Mouse (Mus musculus): Measurements from ENCODE around the gene Kcna1.

Kcna1 gene

DNA sequence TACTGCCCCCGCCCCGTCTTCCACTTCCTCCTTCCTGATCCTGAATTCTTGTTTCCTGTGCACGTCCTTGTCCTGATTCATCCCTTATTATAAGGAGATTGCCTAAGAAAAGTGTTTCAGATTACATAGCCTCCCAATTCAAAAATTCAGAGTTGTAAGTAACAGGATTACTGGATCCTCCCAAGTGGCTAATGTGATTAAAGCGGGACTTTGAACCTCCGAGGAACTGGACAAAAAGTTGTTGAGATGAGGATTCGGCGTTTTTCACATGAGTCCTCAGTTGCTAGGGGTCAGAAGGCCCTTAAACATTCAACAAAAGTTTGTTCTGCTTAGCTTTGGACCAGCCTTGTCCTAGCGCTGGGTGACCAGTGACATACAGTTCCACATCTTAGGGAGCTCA, at the start of gene Kcna1:
Kcna1 (minus strand) TSS at position 4 of the 400 bp plus-strand sequence.
- no peak for DNase-seq

DNA sequence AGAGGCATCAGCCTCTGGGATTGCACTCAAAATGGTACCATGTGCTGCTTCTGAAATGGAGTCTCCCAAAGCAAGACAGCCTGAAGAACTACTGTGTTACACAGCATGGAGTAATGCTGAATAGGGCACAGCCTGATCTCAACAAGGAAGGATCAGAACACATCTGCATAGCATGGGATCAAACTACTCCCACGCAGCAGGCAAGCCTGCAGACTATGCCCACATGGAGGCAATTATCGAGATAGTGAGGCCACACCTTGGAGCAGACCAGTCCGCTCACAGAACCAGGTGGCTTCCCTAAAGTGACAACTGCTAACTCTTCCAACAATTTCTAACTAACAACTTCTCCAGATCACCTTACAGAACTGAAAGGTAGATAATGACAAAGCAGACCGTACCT, 40.9 kb upstream of the Kcna1 start:
- DNase-seq: no peak

DNA sequence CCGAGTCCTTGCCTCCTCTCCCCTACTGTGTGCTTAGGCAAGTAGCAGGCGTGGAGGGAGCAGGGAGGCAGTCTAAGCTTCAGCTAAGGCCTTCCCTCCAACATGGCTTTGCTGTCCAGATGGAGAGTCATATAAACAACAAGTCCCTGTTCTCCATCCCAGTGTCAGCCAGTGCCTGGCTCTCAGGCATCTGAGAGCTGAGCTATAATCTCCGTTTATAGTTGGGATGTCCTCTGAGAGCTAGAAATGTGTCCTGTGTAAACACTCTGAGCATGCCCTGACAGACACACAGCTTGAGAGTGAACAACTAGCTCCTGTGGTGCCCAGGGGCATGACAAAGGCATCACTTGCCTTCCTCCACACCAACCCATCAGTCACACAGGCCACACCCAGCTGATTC, 39.0 kb upstream of the Kcna1 start:
- DNase-seq: no peak

- no peak for DNase-seq
Measured at GRCm38 (mm10) chr6:126678961-126679360, 32.8 kb upstream of the Kcna1 start.

DNA sequence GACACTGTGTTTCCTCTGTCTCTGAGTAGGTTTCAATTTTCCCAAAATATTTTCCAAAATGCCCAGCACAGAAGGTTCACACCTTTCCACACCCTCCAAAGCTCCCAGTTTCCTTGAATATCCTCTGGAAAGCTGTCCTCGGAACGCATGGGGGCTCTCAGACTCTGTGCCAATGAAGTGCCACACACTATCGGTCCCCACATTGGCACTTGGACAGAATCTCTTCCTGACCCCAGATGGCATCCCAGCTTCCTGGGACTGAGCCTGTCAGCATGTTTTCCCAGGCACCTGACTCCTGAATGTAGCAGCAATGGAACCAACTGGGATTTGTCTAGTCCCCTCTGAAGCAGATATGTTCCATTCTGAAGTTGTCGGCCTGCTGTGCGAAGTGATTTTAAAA, 20.8 kb upstream of the Kcna1 start:
- DNase-seq: no peak

GRCm38 (mm10) chr6:126666091-126666490, 19.9 kb upstream of the Kcna1 start:
- no peak for DNase-seq

- no peak for DNase-seq
Measured at GRCm38 (mm10) chr6:126664569-126664968, 18.4 kb upstream of the Kcna1 start.

DNA sequence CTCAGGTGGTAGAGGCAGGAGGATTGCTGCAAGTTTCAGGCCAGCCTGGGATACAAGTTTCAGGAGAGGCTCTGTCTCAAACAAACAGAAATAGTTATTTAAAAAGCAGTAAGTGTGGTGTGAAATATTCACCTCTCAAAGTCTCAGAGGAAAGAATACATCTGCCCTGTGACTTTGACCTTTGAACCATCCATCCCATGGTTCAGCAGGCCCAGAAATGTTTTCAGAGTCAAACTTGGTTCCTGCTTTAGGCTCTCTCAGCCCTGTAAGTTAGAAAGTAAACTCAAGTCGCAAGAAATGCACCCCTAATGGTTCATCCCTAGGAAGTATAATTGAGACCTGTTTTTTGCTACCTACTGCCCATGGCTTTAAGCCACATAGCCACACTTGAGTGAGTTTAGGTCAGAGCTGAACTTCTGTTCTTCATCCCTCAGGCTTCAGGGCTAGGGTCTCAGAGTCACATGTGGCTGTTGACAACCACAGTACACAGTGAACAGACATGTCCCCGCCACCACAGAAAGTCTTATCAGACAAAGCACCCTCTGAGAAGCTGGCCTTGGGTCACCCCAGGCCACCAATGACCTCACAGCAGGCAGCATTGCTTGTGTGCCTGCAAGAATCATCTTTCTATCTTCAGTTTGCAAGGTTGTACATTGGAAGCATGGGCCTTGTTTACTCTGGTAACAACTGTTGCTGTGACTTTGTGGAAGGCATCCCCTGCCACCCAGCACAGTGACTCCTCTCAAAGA, 11.6 kb upstream of the Kcna1 start:
- no peak for DNase-seq

DNA sequence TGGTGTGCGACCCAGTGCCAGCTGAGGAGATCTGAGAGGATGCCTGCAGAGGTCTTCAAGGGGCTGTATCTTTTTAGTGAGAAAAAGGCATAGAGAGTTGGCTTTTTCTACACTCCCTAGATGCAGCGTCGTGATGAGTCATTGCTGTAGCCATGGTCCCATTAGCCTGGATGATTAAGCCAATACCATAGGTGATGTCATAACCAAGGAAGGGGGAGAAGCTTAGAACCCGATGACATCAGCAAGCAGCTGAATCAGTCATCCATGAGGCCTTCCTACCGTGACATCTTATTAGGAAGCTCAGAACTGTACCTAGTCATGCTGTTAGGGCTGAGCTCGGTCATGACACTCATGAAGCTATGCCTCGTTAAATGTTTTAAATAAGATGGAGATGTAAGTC, 7.4 kb upstream of the Kcna1 start:
- DNase-seq: no peak

- no peak for DNase-seq
Measured at GRCm38 (mm10) chr6:126645644-126646358, 383 bp downstream of the Kcna1 start.

DNA sequence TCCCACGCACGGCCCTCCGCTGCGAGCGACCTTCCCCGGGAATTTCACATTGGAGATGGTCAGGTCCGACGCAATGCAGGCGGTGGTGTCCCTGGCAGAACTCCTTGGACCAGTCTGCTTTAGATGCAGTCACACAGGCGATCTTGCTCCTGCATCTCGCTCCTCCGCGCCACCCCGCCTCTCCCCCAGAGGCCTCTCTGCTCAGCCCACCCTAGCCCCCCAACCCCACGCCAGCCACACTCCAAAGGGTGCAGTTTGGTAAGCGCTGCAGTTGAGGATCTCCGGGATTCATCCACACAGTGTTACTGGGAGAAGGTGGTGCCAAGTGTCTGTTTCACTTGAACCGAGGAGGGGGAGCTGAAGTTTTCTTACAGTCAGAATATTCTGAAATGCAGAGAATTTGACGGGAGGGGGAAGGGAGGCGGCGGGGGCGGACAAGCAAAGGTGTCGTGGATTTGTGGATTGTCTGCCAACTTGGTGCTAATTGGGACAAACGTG, 1.1 kb downstream of the Kcna1 start:
- no peak for DNase-seq

DNA sequence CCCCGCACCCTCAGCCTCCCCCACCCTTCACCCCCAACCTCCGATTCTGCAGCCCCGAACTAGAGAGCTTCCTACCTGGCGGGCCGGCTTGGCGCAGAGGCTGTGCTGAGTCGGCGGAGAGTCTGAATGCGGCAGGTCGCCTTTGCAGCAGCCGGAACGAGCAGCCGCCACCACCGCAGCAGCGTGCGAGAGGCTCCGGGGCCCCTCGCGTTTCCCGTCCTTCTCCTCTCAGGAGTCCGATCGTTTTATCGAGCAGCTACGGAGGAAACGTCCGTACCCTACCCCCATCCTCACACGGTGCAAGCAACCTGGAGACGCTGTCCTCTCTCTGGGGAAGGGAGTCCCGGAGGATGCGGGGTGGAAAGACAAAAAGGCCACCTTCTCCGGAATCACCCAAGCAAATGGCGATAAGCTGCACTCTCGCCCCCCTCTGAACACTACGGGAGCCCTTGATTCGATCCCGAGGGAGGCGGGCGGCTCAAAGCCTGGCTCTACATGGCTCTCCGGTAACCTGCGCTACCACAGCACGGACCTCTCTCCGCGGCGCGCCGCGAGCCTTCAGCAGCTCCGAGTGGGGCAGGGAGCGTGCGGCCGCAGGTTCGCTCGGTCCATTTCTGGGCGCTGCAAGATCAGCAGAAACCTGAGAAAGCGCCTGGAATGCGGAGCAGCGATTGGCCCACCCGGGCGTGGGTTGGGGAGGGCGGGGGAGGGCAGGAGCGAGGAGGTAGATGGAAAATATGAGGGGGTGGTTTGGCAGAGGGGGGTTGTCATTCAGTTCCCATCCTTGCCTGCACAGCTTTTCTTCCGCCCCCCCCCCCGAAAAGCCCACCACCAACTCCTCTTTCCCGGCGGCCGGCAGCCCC, 1.8 kb downstream of the Kcna1 start:
- DNase-seq: no peak

DNA sequence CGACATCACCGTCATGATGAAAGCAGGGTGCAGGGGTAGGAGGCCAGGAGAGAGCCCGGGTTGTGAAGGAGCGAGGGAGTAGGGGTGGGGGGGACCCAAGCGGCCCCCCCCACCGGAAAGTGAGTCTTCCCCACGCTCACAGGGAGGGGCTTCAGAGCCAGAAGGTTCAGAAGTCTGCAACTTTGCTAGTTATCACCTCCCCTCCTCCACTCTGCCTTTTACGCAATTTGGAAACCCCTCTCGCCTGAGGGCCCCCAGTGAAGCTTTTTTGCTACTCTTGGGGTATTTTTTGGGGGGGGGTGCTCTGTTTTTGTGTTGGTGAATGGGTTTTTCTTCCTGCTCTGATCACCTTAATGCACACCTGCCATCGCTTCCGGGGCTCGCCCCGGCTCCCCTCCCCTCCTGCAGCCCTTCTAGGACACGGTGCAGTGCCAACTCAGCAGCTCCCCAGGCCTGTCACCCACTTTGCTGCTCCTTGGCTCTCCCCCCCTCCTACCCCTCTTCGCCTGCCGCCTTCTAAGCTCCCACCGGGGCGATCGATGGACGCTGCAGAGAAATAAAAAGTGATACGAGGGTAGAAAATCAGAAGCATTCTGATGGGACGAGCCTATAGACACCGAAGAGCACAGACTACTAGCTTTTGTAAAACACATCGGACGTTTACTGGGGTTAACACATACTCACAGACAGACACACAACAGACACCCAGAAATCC, 2.7 kb downstream of the Kcna1 start:
- DNase-seq: no peak

GRCm38 (mm10) chr6:126642856-126643321, 3.3 kb downstream of the Kcna1 start:
- DNase-seq: no peak

DNA sequence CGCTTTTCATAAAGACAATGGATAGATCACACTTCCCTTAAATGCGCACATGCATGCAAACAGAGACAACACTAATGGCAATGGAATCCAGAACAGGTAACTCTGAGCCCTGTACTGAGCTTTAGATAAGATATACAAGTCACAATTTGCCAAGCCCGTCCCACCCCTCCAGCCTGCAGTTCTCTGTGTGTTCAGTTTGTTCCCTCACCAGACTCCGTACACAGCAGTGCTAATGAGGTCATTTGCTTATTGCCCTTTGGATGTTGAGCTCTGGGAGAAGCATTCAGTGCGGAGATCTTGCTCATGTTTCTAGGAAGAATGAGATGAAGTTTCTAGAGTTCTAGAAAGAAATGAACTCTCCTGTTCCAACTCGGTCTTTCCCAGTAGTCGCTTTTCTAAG, 17.7 kb downstream of the Kcna1 start:
- no peak for DNase-seq

DNA sequence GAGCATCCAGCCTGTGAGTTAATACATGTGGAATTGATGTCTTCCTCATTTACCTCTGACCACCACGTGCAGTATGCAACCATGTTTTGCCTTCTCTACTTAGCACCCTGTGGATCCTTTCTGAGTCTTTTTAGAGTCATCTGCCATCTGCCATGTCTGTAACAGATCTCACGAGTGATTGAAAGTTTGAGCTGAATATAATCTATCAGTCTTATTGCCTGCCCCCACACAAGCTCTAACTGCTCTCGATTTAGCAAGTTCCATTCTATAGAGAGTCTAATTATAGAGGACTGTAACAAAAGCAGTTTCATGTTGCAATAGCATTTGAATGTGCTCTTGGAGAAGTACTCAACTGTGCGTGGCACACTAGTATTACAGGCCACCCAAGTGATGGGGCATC, 27.7 kb downstream of the Kcna1 start:
- no peak for DNase-seq

- no peak for DNase-seq
Measured at GRCm38 (mm10) chr6:126610746-126611145, 35.4 kb downstream of the Kcna1 start.

DNA sequence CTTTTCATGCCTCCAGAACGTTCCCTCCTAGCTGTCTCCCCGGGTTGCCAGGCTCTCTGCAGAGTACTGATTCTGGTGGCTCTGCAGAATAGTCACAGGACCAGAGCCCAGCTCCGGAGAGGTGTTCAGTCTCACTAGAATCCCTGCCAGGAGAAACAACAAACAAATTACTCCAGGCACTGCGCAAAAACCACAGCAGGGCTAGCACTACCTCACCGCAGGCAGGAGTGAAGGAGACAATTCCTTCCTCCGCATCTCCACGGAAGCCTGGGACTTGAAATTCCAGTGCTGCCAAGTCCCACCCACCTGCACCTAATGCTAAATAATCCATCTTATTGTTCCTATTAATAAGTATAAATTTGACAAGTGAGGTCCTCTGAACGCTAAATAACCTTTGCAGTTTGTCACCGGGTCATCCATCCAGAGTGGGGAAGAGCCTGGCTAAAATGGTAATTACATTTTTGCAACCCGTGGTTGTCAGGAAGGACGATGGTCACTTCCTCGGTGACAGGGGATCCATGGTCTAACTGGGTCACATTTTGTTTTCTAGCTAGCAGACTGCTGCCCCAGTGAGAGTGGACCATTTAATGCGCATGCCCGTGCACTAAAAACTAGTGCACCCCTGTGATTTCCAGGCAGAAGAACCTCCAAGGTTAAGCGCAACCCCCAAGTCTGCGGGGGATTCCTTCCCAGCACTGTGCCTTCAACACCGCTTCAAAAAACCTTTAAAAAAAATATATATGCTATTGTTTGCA, 36.8 kb downstream of the Kcna1 start:
- DNase-seq: no peak

DNA sequence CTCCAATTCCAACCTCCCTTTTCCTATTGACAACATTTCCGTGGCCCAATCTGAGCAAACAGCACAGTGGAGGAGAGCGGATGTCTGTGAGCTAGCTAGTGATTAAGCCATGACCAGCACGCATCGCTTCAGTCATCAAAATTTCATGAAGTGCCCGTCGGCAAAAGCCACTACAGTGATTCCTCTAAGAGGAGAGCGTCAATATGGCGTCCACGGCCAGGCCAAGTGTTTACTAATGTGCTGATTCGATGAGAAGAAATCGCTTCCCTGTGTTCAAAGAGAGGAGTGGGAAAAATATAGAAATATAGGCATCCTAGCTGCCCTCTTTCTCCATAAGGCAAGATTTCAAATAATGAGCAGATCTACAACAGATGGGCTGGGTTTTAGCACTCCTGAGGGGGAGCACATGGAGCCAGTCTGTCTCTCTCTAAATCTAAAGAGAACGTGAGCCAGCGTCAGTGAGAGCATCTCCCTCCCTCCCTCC, 44.3 kb downstream of the Kcna1 start:
- no peak for DNase-seq

DNA sequence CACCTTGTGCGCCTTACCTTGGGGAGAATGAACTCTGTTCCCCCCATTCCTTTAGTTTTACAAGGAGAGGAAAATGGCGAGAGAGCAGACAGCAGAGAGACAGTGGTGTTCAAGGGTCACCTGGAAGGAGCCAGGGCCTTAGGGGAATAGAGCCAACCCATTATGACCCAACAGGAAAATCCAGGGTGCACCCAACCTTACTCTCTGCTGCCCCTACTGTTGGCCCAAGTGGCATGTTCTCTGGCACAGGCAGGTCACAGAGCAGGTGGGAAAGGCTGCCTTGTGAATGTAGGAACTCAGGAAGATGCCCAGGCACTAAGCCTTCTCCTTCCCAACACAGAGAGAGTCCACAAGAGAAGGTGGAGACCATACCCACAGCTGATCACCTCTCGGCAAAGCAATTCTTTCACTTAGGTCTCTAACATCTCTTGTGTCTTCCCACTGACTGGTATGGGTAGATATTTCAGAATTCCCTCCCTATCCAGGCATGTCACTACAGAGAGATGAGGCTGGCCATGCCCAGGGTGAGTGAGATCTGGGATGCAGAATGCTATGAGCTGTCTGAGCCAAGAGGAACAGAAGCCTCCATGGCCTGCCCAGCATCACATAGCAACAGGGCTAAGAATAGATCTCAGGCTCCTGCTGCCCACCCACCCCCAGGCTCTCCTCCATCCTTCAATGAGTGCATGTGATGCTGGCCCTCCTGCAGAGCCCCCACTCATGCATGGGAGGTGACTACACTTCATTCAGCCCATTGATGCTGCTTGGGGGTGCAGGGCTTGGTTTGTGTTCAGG, 46.8 kb downstream of the Kcna1 start:
- DNase-seq: peak; percentile 72

- DNase-seq: peak; percentile 74
Measured at GRCm38 (mm10) chr6:126597741-126598140, 48.4 kb downstream of the Kcna1 start.

Data from heart, adult 11 months (tissue).